Mouse (Mus musculus) heart, embryonic 10.5 days (tissue): ENCODE measurements around the gene Lrrc20. TPM values are rescaled to one million over a fixed set of nuclear protein-coding genes. Genes with fewer than 3 reads are reported as not detected.
"Not testable (repeated sequence)": the region's sequence is repeated elsewhere in the genome, so short reads cannot be mapped to it uniquely, and the experiment has no call there.

ENCODE experiments used
- DNase-seq: peaks from one replicate; pipeline ENCODE4 v3.0.0-alpha.2; 2017; ENCODE audit warnings: low spot score
- H3K27ac ChIP-seq: fragments of 300-500 bp; sonication (generic); 2 replicates; pipeline ENCODE4 v1.5.1; 2016; ENCODE audit warnings: mild to moderate bottlenecking
- H3K27me3 ChIP-seq: fragments of 300-500 bp; sonication (generic); 2 replicates; pipeline ENCODE4 v1.6.1; 2016; ENCODE audit warnings: mild to moderate bottlenecking; ENCODE audit not compliant: poor library complexity, insufficient read depth, severe bottlenecking
- H3K36me3 ChIP-seq: fragments of 300-500 bp; sonication (generic); 2 replicates; pipeline ENCODE4 v1.6.1; 2016; ENCODE audit warnings: mild to moderate bottlenecking, moderate library complexity
- H3K4me1 ChIP-seq: fragments of 300-500 bp; sonication (generic); 2 replicates; pipeline ENCODE4 v1.6.1; 2016; ENCODE audit warnings: mild to moderate bottlenecking
- H3K4me3 ChIP-seq: fragments of 300-500 bp; sonication (generic); 2 replicates; pipeline ENCODE4 v1.5.1; 2016; ENCODE audit warnings: mild to moderate bottlenecking, moderate library complexity
- H3K9me3 ChIP-seq: fragments of 300-500 bp; sonication (generic); 2 replicates; pipeline ENCODE4 v1.6.1; 2016; ENCODE audit warnings: mild to moderate bottlenecking, moderate library complexity
- WGBS: fragments of 180-500 bp; shearing (Covaris S2); methylation state at CpG from one replicate; pipeline ENCODE4 v1.1.7; 2016; 5-methylcytosine and 5-hydroxymethylcytosine counted together
- polyA plus RNA-seq: library from polyadenylated mRNA; unstranded; fragments of >200 nt; fragmentation: Nextera tagmentation; extraction: Ambion mirVana; gene quantifications from 2 replicates; pipeline ENCODE4 v1.2.1, GENCODE M21; 2016

Gene Lrrc20
- polyA plus RNA-seq, 1 experiment from 2014 or later, result 10.5 TPM

- no peak for DNase-seq
- Histone ChIP-seq H3K27ac (peak overlapping the region; percentile 96), H3K4me3 (peak overlapping the region; percentile 100), H3K27me3 (no peaks in the 10 kb centered on the region), H3K4me1 (peaks cover 42% of the 10 kb centered on the region), H3K36me3 (peaks cover 26% of the 10 kb centered on the region), H3K9me3 (no peaks in the 10 kb centered on the region)
- WGBS, result 6% methylated on average over 8 of the region's 8 CpGs
These were observed 24.1 kb upstream of the Lrrc20 start for GRCm38 (mm10) chr10:61451463-61451930.

- peak; percentile 85 for DNase-seq
- H3K4me1 ChIP-seq, result peaks cover 36% of the 10 kb centered on the region
- WGBS, result under 1% methylated on average over 62 of the region's 62 CpGs
- peak overlapping the region; percentile 96 for H3K27ac ChIP-seq
- peak overlapping the region; percentile 100 for H3K4me3 ChIP-seq
- H3K36me3 ChIP-seq, result peaks cover 20% of the 10 kb centered on the region
- H3K27me3 ChIP-seq, result no peaks in the 10 kb centered on the region
- no peaks in the 10 kb centered on the region for H3K9me3 ChIP-seq
These were observed 23.5 kb upstream of the Lrrc20 start for GRCm38 (mm10) chr10:61451931-61452617.

- H3K36me3 ChIP-seq, result peaks cover 15% of the 10 kb centered on the region; the same call in 1 of the 2 replicates
- no peaks in the 10 kb centered on the region for H3K27me3 ChIP-seq
- peak within 1 kb of the TSS; percentile 100 for H3K4me3 ChIP-seq
- 0% methylated on average over 36 of the region's 36 CpGs for WGBS
- peak; percentile 100 for DNase-seq
- peak within 1 kb of the TSS; percentile 96 for H3K27ac ChIP-seq
- peaks cover 32% of the 10 kb centered on the region for H3K4me1 ChIP-seq
- no peaks in the 10 kb centered on the region for H3K9me3 ChIP-seq
These were observed 23.0 kb upstream of the Lrrc20 start, which contains the start of gene Eif4ebp2 for GRCm38 (mm10) chr10:61452645-61453044. TSS of gene Eif4ebp2 (minus strand) at chr10:61452661.

- not testable (repeated sequence) for H3K27me3 ChIP-seq, H3K9me3 ChIP-seq, DNase-seq
- Histone ChIP-seq H3K36me3 (peaks cover 10% of the 10 kb centered on the region; the same call in 1 of the 2 replicates), H3K4me3 (peak overlapping the region; percentile 100), H3K27ac (peak overlapping the region; percentile 96; the same call in 1 of the 2 replicates), H3K4me1 (peaks cover 26% of the 10 kb centered on the region)
- 75% methylated on average over 3 of the region's 3 CpGs for WGBS
These were observed 22.4 kb upstream of the Lrrc20 start for GRCm38 (mm10) chr10:61453171-61453570.

- Histone ChIP-seq H3K4me1 (no peaks in the 10 kb centered on the region), H3K27ac (no peak overlapping the region), H3K4me3 (no peak overlapping the region), H3K36me3 (no peaks in the 10 kb centered on the region), H3K27me3 (no peaks in the 10 kb centered on the region), H3K9me3 (no peaks in the 10 kb centered on the region)
- no peak for DNase-seq
- WGBS, result 60% methylated on average over 3 of the region's 3 CpGs
These were observed 18.4 kb upstream of the Lrrc20 start for GRCm38 (mm10) chr10:61457182-61457581.

GRCm38 (mm10) chr10:61465009-61465408 lies 10.6 kb upstream of the Lrrc20 start:
- Histone ChIP-seq H3K27me3 (no peaks in the 10 kb centered on the region), H3K36me3 (no peaks in the 10 kb centered on the region), H3K4me3 (no peak overlapping the region), H3K4me1 (no peaks in the 10 kb centered on the region), H3K27ac (no peak overlapping the region), H3K9me3 (no peaks in the 10 kb centered on the region)
- 79% methylated on average over 4 of the region's 4 CpGs for WGBS
- DNase-seq, result no peak

GRCm38 (mm10) chr10:61466242-61466641 lies 9.4 kb upstream of the Lrrc20 start:
- Histone ChIP-seq H3K27me3 (no peaks in the 10 kb centered on the region), H3K9me3 (no peaks in the 10 kb centered on the region), H3K4me1 (no peaks in the 10 kb centered on the region), H3K4me3 (no peak overlapping the region), H3K27ac (no peak overlapping the region), H3K36me3 (no peaks in the 10 kb centered on the region)
- 61% methylated on average over 8 of the region's 8 CpGs for WGBS
- no peak for DNase-seq

- 28% methylated on average over 5 of the region's 5 CpGs for WGBS
- Histone ChIP-seq H3K36me3 (no peaks in the 10 kb centered on the region), H3K4me1 (no peaks in the 10 kb centered on the region), H3K27me3 (no peaks in the 10 kb centered on the region), H3K4me3 (no peak overlapping the region), H3K27ac (no peak overlapping the region), H3K9me3 (no peaks in the 10 kb centered on the region)
- DNase-seq, result no peak
These were observed 8.7 kb upstream of the Lrrc20 start for GRCm38 (mm10) chr10:61466873-61467272.

GRCm38 (mm10) chr10:61468900-61469299 lies 6.7 kb upstream of the Lrrc20 start:
- WGBS, result 50% methylated on average over 7 of the region's 7 CpGs
- H3K36me3 ChIP-seq, result no peaks in the 10 kb centered on the region
- no peak for DNase-seq
- H3K27me3 ChIP-seq, result no peaks in the 10 kb centered on the region
- no peak overlapping the region for H3K27ac ChIP-seq
- H3K4me1 ChIP-seq, result 0 out of 2 replicates have a peak, but pooled peaks cover 6% of the 10 kb centered on the region
- H3K9me3 ChIP-seq, result no peaks in the 10 kb centered on the region
- H3K4me3 ChIP-seq, result no peak overlapping the region

- H3K4me1 ChIP-seq, result peaks cover 25% of the 10 kb centered on the region
- H3K27ac ChIP-seq, result peak overlapping the region; percentile 67; the same call in 1 of the 2 replicates
- WGBS, result 46% methylated on average over 3 of the region's 3 CpGs
- H3K4me3 ChIP-seq, result no peak overlapping the region
- H3K36me3 ChIP-seq, result no peaks in the 10 kb centered on the region
- H3K27me3 ChIP-seq, result no peaks in the 10 kb centered on the region
- DNase-seq, result peak; percentile 85
- H3K9me3 ChIP-seq, result no peaks in the 10 kb centered on the region
These were observed 2.0 kb upstream of the Lrrc20 start for GRCm38 (mm10) chr10:61473640-61474039.

- Histone ChIP-seq H3K27me3 (no peaks in the 10 kb centered on the region), H3K4me1 (peaks cover 25% of the 10 kb centered on the region), H3K9me3 (no peaks in the 10 kb centered on the region), H3K4me3 (no peak overlapping the region), H3K27ac (peak overlapping the region; percentile 67), H3K36me3 (no peaks in the 10 kb centered on the region)
- DNase-seq, result no peak
- WGBS, result 88% methylated on average over 1 of the region's 1 CpGs
These were observed 1.3 kb upstream of the Lrrc20 start for GRCm38 (mm10) chr10:61474344-61474743.

- Histone ChIP-seq H3K27ac (peak overlapping the region; percentile 86), H3K36me3 (no peaks in the 10 kb centered on the region), H3K4me1 (peaks cover 25% of the 10 kb centered on the region), H3K4me3 (peak overlapping the region; percentile 74), H3K9me3 (no peaks in the 10 kb centered on the region), H3K27me3 (no peaks in the 10 kb centered on the region)
- 2% methylated on average over 15 of the region's 15 CpGs for WGBS
- DNase-seq, result no peak
These were observed 1.0 kb downstream of the Lrrc20 start for GRCm38 (mm10) chr10:61476440-61477165.

- H3K27ac ChIP-seq, result no peak overlapping the region
- 88% methylated on average over 10 of the region's 10 CpGs for WGBS
- no peaks in the 10 kb centered on the region for H3K27me3 ChIP-seq
- H3K9me3 ChIP-seq, result no peaks in the 10 kb centered on the region
- H3K4me1 ChIP-seq, result peaks cover 20% of the 10 kb centered on the region
- no peak for DNase-seq
- H3K36me3 ChIP-seq, result 0 out of 2 replicates have a peak, but pooled peaks cover 4% of the 10 kb centered on the region
- H3K4me3 ChIP-seq, result no peak overlapping the region
These were observed 3.9 kb downstream of the Lrrc20 start for GRCm38 (mm10) chr10:61479461-61479860.
